Mouse (Mus musculus) heart, postnatal 0 days (tissue): ENCODE measurements at regions not wholly inside any gene's neighbourhood (a gene's known extent, or its start where the extent isn't known, plus 50 kb on each side); places are given as distances from the start of the nearest gene placed in this dataset.

Experiments
- CTCF ChIP-seq: IDR thresholded peaks from 2 replicates; pipeline ENCODE4 v1.5.1; 2016; ENCODE audit warnings: antibody characterized with exemption, control low read depth, low read depth
- EP300 ChIP-seq: IDR thresholded peaks from 2 replicates; pipeline ENCODE4 v1.6.1; 2016; ENCODE audit warnings: antibody characterized with exemption, low read depth

DNA sequence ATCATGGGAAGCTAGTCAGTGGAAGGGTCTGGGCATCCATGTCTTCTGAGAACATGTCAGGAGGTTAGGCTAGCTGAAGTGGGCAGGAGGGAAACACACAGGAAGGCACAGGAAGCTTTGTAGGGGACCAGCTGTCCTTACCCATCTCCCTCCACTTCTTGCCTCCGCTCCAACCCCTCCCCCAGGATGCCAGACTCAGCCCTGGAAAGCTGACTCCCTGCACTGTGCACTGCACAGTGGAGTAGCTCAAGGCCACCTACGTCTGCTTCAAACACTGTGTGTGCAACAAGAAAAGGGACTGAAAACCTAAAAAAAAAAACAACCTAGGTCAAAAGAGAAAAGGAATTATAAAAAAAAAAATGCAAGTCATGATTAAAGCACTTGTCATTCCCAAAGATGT, 97.3 kb downstream of the Zfp706 start:
- TF ChIP-seq CTCF: no peak
- TF ChIP-seq EP300: no peak
